Mouse (Mus musculus) cerebellum, adult 9-10 months (tissue): Measurements from ENCODE around the gene Hist1h4i.
A peak's percentile ranks its signal among the peaks of the same experiment; 100 is the strongest.
"Not testable (repeated sequence)": the region's sequence is repeated elsewhere in the genome, so short reads cannot be mapped to it uniquely, and the experiment has no call there.

Experiments used
- DNase-seq: peaks from one replicate; pipeline ENCODE4 v3.0.0; 2022

Gene Hist1h4i

GRCm38 (mm10) chr13:22041142-22041536, at the start of gene Hist1h4i:
TSS of gene Hist1h4i (minus strand) at chr13:22041362.
- DNase-seq = peak; percentile 98

- not testable (repeated sequence) for DNase-seq
These were observed 43.0 kb upstream of the Hist1h4i start, which contains the start of gene Vmn1r188 for GRCm38 (mm10) chr13:22084140-22084539. TSS of gene Vmn1r188 (plus strand) at chr13:22084440.

- DNase-seq = no peak
These were observed 22.3 kb upstream of the Hist1h4i start for GRCm38 (mm10) chr13:22063468-22063867.

GRCm38 (mm10) chr13:22061422-22061821, 20.3 kb upstream of the Hist1h4i start:
- DNase-seq = no peak

GRCm38 (mm10) chr13:22053754-22054153, 12.6 kb upstream of the Hist1h4i start:
- no peak for DNase-seq

- DNase-seq = no peak
These were observed 10.3 kb upstream of the Hist1h4i start for GRCm38 (mm10) chr13:22051523-22051859.

- peak; percentile 73 for DNase-seq
These were observed 9.7 kb upstream of the Hist1h4i start for GRCm38 (mm10) chr13:22050591-22051522.

GRCm38 (mm10) chr13:22049737-22050440, 8.7 kb upstream of the Hist1h4i start:
- DNase-seq = peak; percentile 23

GRCm38 (mm10) chr13:22049041-22049440, 7.9 kb upstream of the Hist1h4i start:
- DNase-seq = peak; percentile 1

GRCm38 (mm10) chr13:22045311-22045710, 4.1 kb upstream of the Hist1h4i start:
- DNase-seq = peak; percentile 10

- DNase-seq = peak; percentile 40
These were observed 3.4 kb upstream of the Hist1h4i start for GRCm38 (mm10) chr13:22044432-22045155.

GRCm38 (mm10) chr13:22043503-22044431, 2.6 kb upstream of the Hist1h4i start:
- DNase-seq = peak; percentile 76

GRCm38 (mm10) chr13:22042568-22043502, 1.7 kb upstream of the Hist1h4i start, which contains the start of the genes Hist1h2ag and Hist1h2bj:
TSS of gene Hist1h2ag (minus strand) at chr13:22042944.
TSS of gene Hist1h2bj (plus strand) at chr13:22043214.
- peak; percentile 99 for DNase-seq

GRCm38 (mm10) chr13:22041651-22042567, 747 bp upstream of the Hist1h4i start:
- DNase-seq = peak; percentile 56

- no peak for DNase-seq
These were observed 559 bp downstream of the Hist1h4i start for GRCm38 (mm10) chr13:22040464-22041141.

GRCm38 (mm10) chr13:22039951-22040463, 1.2 kb downstream of the Hist1h4i start:
- no peak for DNase-seq

GRCm38 (mm10) chr13:22039364-22039763, 1.8 kb downstream of the Hist1h4i start:
- DNase-seq = no peak

- peak; percentile 10 for DNase-seq
These were observed 3.7 kb downstream of the Hist1h4i start for GRCm38 (mm10) chr13:22037415-22037814.

GRCm38 (mm10) chr13:22036986-22037385, 4.2 kb downstream of the Hist1h4i start:
- no peak for DNase-seq
